Mouse (Mus musculus) gastrocnemius, adult 18-20 months (tissue): ENCODE measurements around the gene Krtap4-6. TPM values are rescaled to one million over a fixed set of nuclear protein-coding genes. Genes with fewer than 3 reads are reported as not detected.

Source experiments
- total RNA-seq, 2 experiments: library from RNA; stranded (reverse); gene quantifications; 2 replicates each; pipeline ENCODE4 v1.2.3; 2021

The Krtap4-6 gene
- total RNA-seq, 2 experiments from 2014 or later: not detected

Other genes starting within 250 kb of the Krtap4-6 start
- not detected for gene Krt12, start 243.7 kb downstream of the Krtap4-6 start, total RNA-seq
- under 1 TPM in 1 of 2 experiments, not detected in 1; 0.14 TPM for gene Krt20, start 227.8 kb downstream of the Krtap4-6 start, total RNA-seq
- not detected for gene Krt23, start 172.8 kb downstream of the Krtap4-6 start, total RNA-seq
- gene Krt39, start 144.6 kb downstream of the Krtap4-6 start, total RNA-seq: not detected
- gene Krt40, start 122.8 kb downstream of the Krtap4-6 start, total RNA-seq: not detected
- gene Krtap3-3, start 115.1 kb downstream of the Krtap4-6 start, total RNA-seq: under 1 TPM in 1 of 2 experiments, not detected in 1; 0.32 TPM
- not detected for gene Krtap3-2, start 109.1 kb downstream of the Krtap4-6 start, total RNA-seq
- gene Gm11939, start 106.5 kb downstream of the Krtap4-6 start, total RNA-seq: not detected
- not detected for gene Krtap3-1, start 99.3 kb downstream of the Krtap4-6 start, total RNA-seq
- gene Krtap1-5, start 84.9 kb downstream of the Krtap4-6 start, total RNA-seq: not detected
- gene Krtap1-4, start 82.3 kb downstream of the Krtap4-6 start, total RNA-seq: not detected
- gene Krtap1-3, start 74.6 kb downstream of the Krtap4-6 start, total RNA-seq: not detected
- gene Krtap9-3, start 67.9 kb downstream of the Krtap4-6 start, total RNA-seq: not detected
- gene Gm11938, start 62.7 kb downstream of the Krtap4-6 start, total RNA-seq: not detected
- gene Gm11937, start 55.8 kb downstream of the Krtap4-6 start, total RNA-seq: not detected
- gene Krtap2-4, start 51.1 kb downstream of the Krtap4-6 start, total RNA-seq: not detected
- gene Gm11562, start 45.5 kb downstream of the Krtap4-6 start, total RNA-seq: not detected
- not detected for gene Krtap4-1, start 37.7 kb downstream of the Krtap4-6 start, total RNA-seq
- not detected for gene Krtap4-2, start 30.9 kb downstream of the Krtap4-6 start, total RNA-seq
- gene Krtap4-7, start 21.9 kb downstream of the Krtap4-6 start, total RNA-seq: not detected
- not detected for gene Gm11555, start 15.7 kb downstream of the Krtap4-6 start, total RNA-seq
- gene Gm11563, start 7.0 kb downstream of the Krtap4-6 start, total RNA-seq: not detected
- not detected for gene Gm14190, start 24.8 kb upstream of the Krtap4-6 start, total RNA-seq
- not detected for gene Gm14180, start 68.3 kb upstream of the Krtap4-6 start, total RNA-seq
- gene Gm11595, start 107.0 kb upstream of the Krtap4-6 start, total RNA-seq: not detected
- not detected for gene Krtap4-8, start 114.7 kb upstream of the Krtap4-6 start, total RNA-seq
- not detected for gene Krtap4-9, start 119.2 kb upstream of the Krtap4-6 start, total RNA-seq
- gene Gm11596, start 127.5 kb upstream of the Krtap4-6 start, total RNA-seq: not detected
- not detected for gene Gm11569, start 133.0 kb upstream of the Krtap4-6 start, total RNA-seq
- not detected for gene Gm11554, start 138.5 kb upstream of the Krtap4-6 start, total RNA-seq
- gene Krtap4-13, start 143.9 kb upstream of the Krtap4-6 start, total RNA-seq: not detected
- gene Gm11564, start 149.7 kb upstream of the Krtap4-6 start, total RNA-seq: not detected
- gene 2300003K06Rik, start 172.1 kb upstream of the Krtap4-6 start, total RNA-seq: not detected
- not detected for gene Krtap4-16, start 185.6 kb upstream of the Krtap4-6 start, total RNA-seq
- gene Gm11568, start 192.0 kb upstream of the Krtap4-6 start, total RNA-seq: not detected
- not detected for gene Gm11559, start 198.5 kb upstream of the Krtap4-6 start, total RNA-seq
- gene Krtap9-1, start 207.4 kb upstream of the Krtap4-6 start, total RNA-seq: not detected
- not detected for gene Gm11567, start 213.2 kb upstream of the Krtap4-6 start, total RNA-seq
- gene Krtap31-1, start 242.0 kb upstream of the Krtap4-6 start, total RNA-seq: not detected
- not detected for gene Gm11565, start 248.8 kb upstream of the Krtap4-6 start, total RNA-seq